Mouse (Mus musculus) liver, embryonic 14.5 days (tissue): Measurements from ENCODE around the gene Zdhhc23.

ENCODE experiments used
- CTCF ChIP-seq: IDR thresholded peaks from 2 replicates; pipeline ENCODE4 v1.5.1; 2016; ENCODE audit warnings: antibody characterized with exemption, low read depth, control low read depth
- EP300 ChIP-seq: IDR thresholded peaks from 2 replicates; pipeline ENCODE4 v1.6.1; 2016; ENCODE audit warnings: antibody characterized with exemption, low read depth

DNA sequence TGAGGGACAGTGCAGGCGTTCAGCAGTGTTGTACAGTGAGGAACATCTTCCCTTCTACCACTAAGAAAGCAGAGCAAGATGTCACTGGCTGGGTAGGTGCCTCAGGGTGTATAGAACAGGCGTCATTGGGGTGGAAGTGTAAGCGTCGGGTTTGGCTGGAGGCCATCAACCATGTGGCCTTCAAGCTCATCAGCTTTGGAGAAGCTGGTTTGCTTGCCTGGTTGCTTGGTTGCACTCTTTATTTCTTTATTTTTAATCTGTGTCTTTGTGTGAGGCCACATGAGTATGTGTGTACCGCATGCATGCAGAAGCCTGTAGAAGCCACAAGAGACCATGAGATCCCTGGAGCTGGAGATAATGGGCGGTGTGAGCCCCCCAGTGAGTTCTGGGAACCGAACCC is 47.3 kb downstream of the Zdhhc23 start:
- TF ChIP-seq CTCF (no peak), EP300 (no peak)
